Mouse (Mus musculus): ENCODE measurements at regions not wholly inside any gene's neighbourhood (a gene's known extent, or its start where the extent isn't known, plus 50 kb on each side); places are given as distances from the start of the nearest gene placed in this dataset.

DNA sequence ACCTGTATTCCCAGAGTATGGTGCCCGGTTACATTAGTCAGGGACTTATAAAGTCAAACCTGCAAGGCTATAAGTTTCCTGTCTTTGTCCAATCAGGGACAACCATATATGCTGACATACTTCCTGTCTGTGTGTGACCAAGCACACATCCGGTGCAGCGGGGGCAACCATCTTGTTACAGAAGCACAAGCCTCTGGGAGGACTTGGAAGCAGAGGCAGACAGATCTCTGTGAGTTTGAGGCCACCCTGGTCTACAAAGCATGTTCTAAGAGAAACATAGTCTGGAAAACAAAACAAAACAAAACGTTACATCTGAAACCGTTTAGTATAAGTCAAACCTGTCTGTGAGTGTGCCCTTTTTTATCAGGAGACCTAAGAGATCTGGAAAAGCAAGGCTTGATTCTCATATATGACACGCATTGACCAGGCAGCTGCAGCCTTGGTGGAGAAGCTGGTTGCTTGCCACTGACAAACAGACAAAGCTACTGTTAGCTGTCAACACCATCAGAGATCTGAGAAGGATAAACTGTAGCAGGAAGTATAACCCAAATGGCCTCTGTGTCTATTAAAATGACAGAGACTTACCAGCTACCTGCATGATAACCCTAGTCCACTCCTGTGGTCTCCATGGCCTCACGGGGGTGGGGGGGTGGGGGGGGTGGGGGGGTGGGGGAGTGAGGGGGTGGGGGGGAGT lies 72.6 kb upstream of the Bmp2k start:
- TF ChIP-seq TAL1 (IDR thresholded peaks at IDR 0.05; ENCODE audit: low read length) (no peak), GATA1 (IDR thresholded peaks at IDR 0.05; ENCODE audit: low read length) (no peak)
- no peaks in the 10 kb centered on the region for H3K9me3 ChIP-seq (ENCODE audit: control insufficient read depth, low read length)
- peaks cover 40% of the 10 kb centered on the region for H3K36me3 ChIP-seq (ENCODE audit: control insufficient read depth)
- peaks cover 80% of the 10 kb centered on the region for H3K4me1 ChIP-seq (ENCODE audit: control insufficient read depth)
- H3K4me3 ChIP-seq (replicated peaks) = no peak overlapping the region
- no peaks in the 10 kb centered on the region for H3K27me3 ChIP-seq (ENCODE audit: control insufficient read depth)

DNA sequence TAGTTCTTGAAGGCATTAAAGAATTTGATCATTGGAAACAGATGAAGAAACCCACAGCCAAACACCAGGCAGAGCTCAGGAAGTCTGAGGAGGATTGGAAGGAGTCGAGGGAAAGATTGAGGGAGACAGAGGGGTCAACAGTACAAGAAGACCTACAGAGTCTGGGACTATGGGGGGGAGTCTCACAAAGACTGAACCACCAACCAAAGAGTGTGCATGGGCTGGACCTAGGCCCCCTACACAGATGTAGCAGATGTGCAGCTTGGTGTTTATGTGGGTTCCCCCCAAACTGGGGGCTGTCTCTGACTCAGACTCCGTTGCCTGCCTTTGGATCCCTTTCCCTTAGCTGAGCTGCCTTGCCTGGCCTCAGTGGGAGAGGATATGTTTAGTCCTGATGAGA lies 71.5 kb upstream of the Bmp2k start:
- no peaks in the 10 kb centered on the region for H3K27me3 ChIP-seq (ENCODE audit: control insufficient read depth)
- peaks cover 77% of the 10 kb centered on the region for H3K4me1 ChIP-seq (ENCODE audit: control insufficient read depth)
- H3K36me3 ChIP-seq (ENCODE audit: control insufficient read depth) = peaks cover 38% of the 10 kb centered on the region
- TF ChIP-seq GATA1 (IDR thresholded peaks at IDR 0.05; ENCODE audit: low read length) = no peak
- H3K9me3 ChIP-seq (ENCODE audit: control insufficient read depth, low read length) = no peaks in the 10 kb centered on the region
- H3K4me3 ChIP-seq (replicated peaks) = no peak overlapping the region

GRCm38 (mm10) chr5:96931091-96931490 lies 66.4 kb upstream of the Bmp2k start:
- TF ChIP-seq TAL1 (IDR thresholded peaks at IDR 0.05; ENCODE audit: low read length) (no peak), GATA1 (IDR thresholded peaks at IDR 0.05; ENCODE audit: low read length) (no peak)
- H3K4me1 ChIP-seq (ENCODE audit: control insufficient read depth) = peaks cover 56% of the 10 kb centered on the region
- no peaks in the 10 kb centered on the region for H3K9me3 ChIP-seq (ENCODE audit: control insufficient read depth, low read length)
- H3K4me3 ChIP-seq (replicated peaks) = no peak overlapping the region
- H3K36me3 ChIP-seq (ENCODE audit: control insufficient read depth) = peaks cover 19% of the 10 kb centered on the region
- H3K27me3 ChIP-seq (ENCODE audit: control insufficient read depth) = no peaks in the 10 kb centered on the region

DNA sequence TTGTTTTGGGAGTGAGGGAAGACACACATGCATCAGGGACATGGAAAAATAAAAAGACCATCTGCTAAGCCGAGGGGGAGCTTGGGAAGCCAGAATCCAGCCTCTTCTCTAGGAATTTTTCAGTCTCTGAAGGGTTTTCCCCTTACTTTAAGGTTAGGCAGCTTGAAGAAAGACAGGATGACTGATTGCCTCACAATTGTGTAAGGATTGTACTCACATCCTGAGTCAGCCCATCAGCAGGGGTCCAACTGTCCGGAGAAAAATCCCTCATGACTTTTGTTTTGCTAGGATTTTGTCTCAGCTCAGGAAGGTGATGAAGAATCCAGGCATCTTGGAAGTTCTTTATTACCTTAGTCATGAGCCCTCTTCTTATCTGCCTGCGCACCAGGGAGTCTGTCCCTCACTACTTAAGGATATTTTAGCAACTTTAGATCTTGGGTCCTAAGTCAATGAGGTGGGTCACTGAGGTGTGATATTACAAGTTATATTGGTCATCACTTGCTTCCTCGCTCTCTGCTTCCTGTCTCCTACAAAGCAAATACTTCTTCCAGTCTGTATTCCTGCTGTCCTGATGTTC lies 65.8 kb upstream of the Bmp2k start:
- H3K9me3 ChIP-seq (ENCODE audit: control insufficient read depth, low read length) = no peaks in the 10 kb centered on the region
- H3K27me3 ChIP-seq (ENCODE audit: control insufficient read depth) = no peaks in the 10 kb centered on the region
- H3K4me3 ChIP-seq (replicated peaks) = no peak overlapping the region
- H3K36me3 ChIP-seq (ENCODE audit: control insufficient read depth) = peaks cover 18% of the 10 kb centered on the region
- H3K4me1 ChIP-seq (ENCODE audit: control insufficient read depth) = peaks cover 58% of the 10 kb centered on the region
- TF ChIP-seq GATA1 (IDR thresholded peaks at IDR 0.05; ENCODE audit: low read length) (peak; percentile 21; the same call in 1 of the 2 replicates), TAL1 (IDR thresholded peaks at IDR 0.05; ENCODE audit: low read length) (no peak)

- H3K36me3 ChIP-seq (ENCODE audit: control insufficient read depth) = no peaks in the 10 kb centered on the region
- H3K4me1 ChIP-seq (ENCODE audit: control insufficient read depth) = peaks cover 73% of the 10 kb centered on the region
- H3K4me3 ChIP-seq (replicated peaks) = no peak overlapping the region
- no peak for TF ChIP-seq TAL1 (IDR thresholded peaks at IDR 0.05; ENCODE audit: low read length)
- no peak for TF ChIP-seq GATA1 (IDR thresholded peaks at IDR 0.05; ENCODE audit: low read length)
- H3K9me3 ChIP-seq (ENCODE audit: control insufficient read depth, low read length) = no peaks in the 10 kb centered on the region
- H3K27me3 ChIP-seq (ENCODE audit: control insufficient read depth) = no peaks in the 10 kb centered on the region
These were observed 61.2 kb upstream of the Bmp2k start for GRCm38 (mm10) chr5:96936239-96936638.

GRCm38 (mm10) chr5:96938718-96939117 lies 58.8 kb upstream of the Bmp2k start:
- no peaks in the 10 kb centered on the region for H3K27me3 ChIP-seq (ENCODE audit: control insufficient read depth)
- no peaks in the 10 kb centered on the region for H3K9me3 ChIP-seq (ENCODE audit: control insufficient read depth, low read length)
- no peaks in the 10 kb centered on the region for H3K36me3 ChIP-seq (ENCODE audit: control insufficient read depth)
- no peak overlapping the region for H3K4me3 ChIP-seq (replicated peaks)
- H3K4me1 ChIP-seq (ENCODE audit: control insufficient read depth) = peaks cover 61% of the 10 kb centered on the region
- TF ChIP-seq TAL1 (IDR thresholded peaks at IDR 0.05; ENCODE audit: low read length) (no peak), GATA1 (IDR thresholded peaks at IDR 0.05; ENCODE audit: low read length) (no peak)

GRCm38 (mm10) chr5:96939273-96939672 lies 58.2 kb upstream of the Bmp2k start:
- peaks cover 65% of the 10 kb centered on the region for H3K4me1 ChIP-seq (ENCODE audit: control insufficient read depth)
- no peak overlapping the region for H3K4me3 ChIP-seq (replicated peaks)
- no peaks in the 10 kb centered on the region for H3K36me3 ChIP-seq (ENCODE audit: control insufficient read depth)
- H3K9me3 ChIP-seq (ENCODE audit: control insufficient read depth, low read length) = no peaks in the 10 kb centered on the region
- TF ChIP-seq GATA1 (IDR thresholded peaks at IDR 0.05; ENCODE audit: low read length) (no peak), TAL1 (IDR thresholded peaks at IDR 0.05; ENCODE audit: low read length) (no peak)
- no peaks in the 10 kb centered on the region for H3K27me3 ChIP-seq (ENCODE audit: control insufficient read depth)

GRCm38 (mm10) chr5:96940170-96941086 lies 57.1 kb upstream of the Bmp2k start:
- Histone ChIP-seq H3K9me3 (ENCODE audit: control insufficient read depth, low read length) (no peaks in the 10 kb centered on the region), H3K4me3 (replicated peaks) (no peak overlapping the region)

GRCm38 (mm10) chr5:96941087-96941468 lies 56.4 kb upstream of the Bmp2k start:
- Histone ChIP-seq H3K4me1 (ENCODE audit: control insufficient read depth) (peaks cover 68% of the 10 kb centered on the region), H3K36me3 (ENCODE audit: control insufficient read depth) (no peaks in the 10 kb centered on the region), H3K27me3 (ENCODE audit: control insufficient read depth) (no peaks in the 10 kb centered on the region), H3K4me3 (replicated peaks) (no peak overlapping the region), H3K9me3 (ENCODE audit: control insufficient read depth, low read length) (no peaks in the 10 kb centered on the region)
- TF ChIP-seq TAL1 (IDR thresholded peaks at IDR 0.05; ENCODE audit: low read length) = no peak
- TF ChIP-seq GATA1 (IDR thresholded peaks at IDR 0.05; ENCODE audit: low read length) = no peak

More at GRCm38 (mm10) chr5:96940170-96941086, 57.1 kb upstream of the Bmp2k start:
- no peak for TF ChIP-seq TAL1 (IDR thresholded peaks at IDR 0.05; ENCODE audit: low read length)
- Histone ChIP-seq H3K36me3 (ENCODE audit: control insufficient read depth) (no peaks in the 10 kb centered on the region), H3K4me1 (ENCODE audit: control insufficient read depth) (peaks cover 69% of the 10 kb centered on the region), H3K27me3 (ENCODE audit: control insufficient read depth) (no peaks in the 10 kb centered on the region)
